Comparison of ENCODE assay signal across 9 mouse cellular contexts in genomic region chr6:140766365-140766764, GRCm38 (mm10). TPM values are rescaled to one million over a fixed set of nuclear protein-coding genes. Genes with fewer than 3 reads are reported as not detected.
DNase-seq lines count a peak whose midpoint lies in the region; ATAC-seq and TF ChIP-seq lines count a peak whose summit lies in the region.
"Had no signal": no experiment of that assay in that cellular context is flagged by ENCODE, and none has a peak within 500 bp of the region (broad histone marks: within the 10 kb centered on the region; RNA-seq: fewer than 3 reads in every experiment).

No protein-coding gene starts in this region.

- H3K9me3 ChIP-seq in hindbrain, postnatal 0 days (ENCODE audit: low read length): no peaks in the 10 kb centered on the region
- H3K9me3 ChIP-seq in lung, embryonic 15.5 days: no peaks in the 10 kb centered on the region
- no peaks in the 10 kb centered on the region for H3K9me3 ChIP-seq in stomach, postnatal 0 days (ENCODE audit: control insufficient read depth, low read length)

- H3K27ac ChIP-seq in gastrocnemius, adult 2 months: no peak overlapping the region
- no peak overlapping the region for H3K27ac ChIP-seq in hindbrain, postnatal 0 days
- H3K27ac ChIP-seq in lung, embryonic 15.5 days: no peak overlapping the region
- no peak overlapping the region for H3K27ac ChIP-seq in stomach, postnatal 0 days (replicated peaks)

- ATAC-seq in hindbrain, postnatal 0 days: no peak
- no peak for ATAC-seq in lung, embryonic 15.5 days (ENCODE audit: borderline replicate concordance, extremely low read depth, low FRiP score, low TSS enrichment)
- no peak for ATAC-seq in stomach, postnatal 0 days (ENCODE audit: low FRiP score, low TSS enrichment)

- peak; percentile 82 for TF ChIP-seq CTCF in gastrocnemius, adult 2 months (IDR thresholded peaks at IDR 0.05)
- peak; percentile 87 for TF ChIP-seq CTCF in hindbrain, postnatal 0 days (IDR thresholded peaks at IDR 0.05; ENCODE audit: low read depth)
- peak; percentile 87 for TF ChIP-seq CTCF in stomach, postnatal 0 days (IDR thresholded peaks at IDR 0.05; ENCODE audit: low read depth)

- no peaks in the 10 kb centered on the region; the same call in 1 of the 2 replicates for H3K4me1 ChIP-seq in hindbrain, postnatal 0 days (ENCODE audit: insufficient read depth, low read length)
- H3K4me1 ChIP-seq in lung, embryonic 15.5 days: 0 out of 2 replicates have a peak, but pooled peaks cover 5% of the 10 kb centered on the region
- H3K4me1 ChIP-seq in stomach, postnatal 0 days (replicated peaks; ENCODE audit: control insufficient read depth, insufficient read depth): no peaks in the 10 kb centered on the region

- peak; percentile 24 for DNase-seq in gastrocnemius, adult 2 months
- DNase-seq in gastrocnemius, postnatal 36 days: no peak
- peak; percentile 47 for DNase-seq in testis, postnatal 10 days (ENCODE audit: low spot score)
- no peak for DNase-seq in testis, postnatal 14 days (ENCODE audit: low spot score)
- peak; percentile 53 for DNase-seq in cerebellum, adult 8-10 months
- peak; percentile 86 for DNase-seq in hindbrain, postnatal 0 days (ENCODE audit: low spot score)
- DNase-seq in stomach, postnatal 0 days (ENCODE audit: low spot score): peak; percentile 28

- no peaks in the 10 kb centered on the region for H3K36me3 ChIP-seq in hindbrain, postnatal 0 days (ENCODE audit: insufficient read depth, low read length)
- H3K36me3 ChIP-seq in lung, embryonic 15.5 days: no peaks in the 10 kb centered on the region
- no peaks in the 10 kb centered on the region for H3K36me3 ChIP-seq in stomach, postnatal 0 days (ENCODE audit: control insufficient read depth, insufficient read depth, low read length)

- intact Hi-C loops in gastrocnemius, adult 2 months (cut with DNase I): loop anchor here (1.0 to 5.0 kb wide), 3 partner anchors 87 to 811 kb away; no protein-coding TSS in a partner anchor
- intact Hi-C loops in gastrocnemius, postnatal 36 days (cut with DNase I): loop anchor here (10.0 kb wide), 1 partner anchor 88 kb away; no protein-coding TSS in a partner anchor

- no peak overlapping the region for H3K9ac ChIP-seq in hindbrain, postnatal 0 days (replicated peaks; ENCODE audit: low read length)
- no peak overlapping the region for H3K9ac ChIP-seq in lung, embryonic 15.5 days
- no peak overlapping the region for H3K9ac ChIP-seq in stomach, postnatal 0 days (ENCODE audit: low read length)

- TF ChIP-seq EP300 in stomach, postnatal 0 days (optimal IDR thresholded peaks at IDR 0.05): no peak

- peak overlapping the region; percentile 26 for H3K4me3 ChIP-seq in gastrocnemius, adult 2 months
- H3K4me3 ChIP-seq in hindbrain, postnatal 0 days (ENCODE audit: low read length): no peak overlapping the region
- no peak overlapping the region for H3K4me3 ChIP-seq in lung, embryonic 15.5 days
- no peak overlapping the region for H3K4me3 ChIP-seq in stomach, postnatal 0 days (ENCODE audit: low read depth, low read length)

- H3K27me3 ChIP-seq in hindbrain, postnatal 0 days (ENCODE audit: insufficient read depth, low read length): no peaks in the 10 kb centered on the region
- no peaks in the 10 kb centered on the region for H3K27me3 ChIP-seq in lung, embryonic 15.5 days
- no peaks in the 10 kb centered on the region for H3K27me3 ChIP-seq in stomach, postnatal 0 days (ENCODE audit: control insufficient read depth, insufficient read depth, low read length)

- 33% methylated on average over 9 of the region's 9 CpGs for WGBS in hindbrain, postnatal 0 days
- 35% methylated on average over 9 of the region's 9 CpGs for whole genome bisulfite sequencing in lung, embryonic 15.5 days
- 35% methylated on average over 9 of the region's 9 CpGs for WGBS in stomach, postnatal 0 days

- peak overlapping the region; percentile 2; the same call in 1 of the 2 replicates for H3K4me2 ChIP-seq in hindbrain, postnatal 0 days (ENCODE audit: low read depth, low read length)
- H3K4me2 ChIP-seq in lung, embryonic 15.5 days: peak overlapping the region; percentile 22; the same call in 1 of the 2 replicates
- no peak overlapping the region for H3K4me2 ChIP-seq in stomach, postnatal 0 days (replicated peaks; ENCODE audit: low read depth)

RNA-seq across cellular contexts. Expression of gene Gm11077, which starts 37.3 kb away (rescaled TPM):
- not detected for total RNA-seq in gastrocnemius, adult 2 months (2021)
- not detected for total RNA-seq in gastrocnemius, postnatal 36 days (2021)
- not detected in 2 replicates for total RNA-seq in hindbrain, postnatal 0 days (2014; rRNA removed)
- not detected in 2 replicates for polyA plus RNA-seq in hindbrain, postnatal 0 days (2015; fragmentation: Nextera tagmentation; extraction: Ambion mirVana)
- not detected in 2 replicates for polyA plus RNA-seq in lung, embryonic 15.5 days (2015; fragmentation: Nextera tagmentation; extraction: Ambion mirVana)
- not detected in 2 replicates for polyA plus RNA-seq in stomach, postnatal 0 days (2015; fragmentation: Nextera tagmentation; extraction: Ambion mirVana)
- total RNA-seq: layer of hippocampus, postnatal 14 days had no signal

Comparison
In these comparisons a context has a peak if more than half of its experiments do, and no peak if none do; other contexts are left out.
1. DNase-seq: peak in gastrocnemius, adult 2 months (single experiment), testis, postnatal 10 days (single experiment), cerebellum, adult 8-10 months (single experiment), hindbrain, postnatal 0 days (single experiment) and stomach, postnatal 0 days (single experiment); none in gastrocnemius, postnatal 36 days (0 of 2) and testis, postnatal 14 days (single experiment).
2. Peak in every context shown above with its lines, with median percentiles within 50 percentile points of each other: CTCF ChIP-seq.